Mouse (Mus musculus): ENCODE results near the gene Bag1. TPM values are rescaled to one million over a fixed set of nuclear protein-coding genes. Genes with fewer than 3 reads are reported as not detected.

Bag1 gene
- polyA plus RNA-seq (2021; fragmentation: Nextera tagmentation) = 36.0 and 208 TPM in 2 replicates
- long read RNA-seq, experiment 1, transcript Bag1-202 (7 exons, 1,336 nt) = major isoform, 50 of 57 reads
- long read RNA-seq, experiment 1, partial matches to known transcripts = 3 of 57 reads
- long read RNA-seq, experiment 1, other reads (novel, unspliced or antisense) = 4 of 57 reads
- long read RNA-seq, experiment 2, transcript Bag1-202 (7 exons, 1,336 nt) = major isoform, 26 of 43 reads
- long read RNA-seq, experiment 2, partial matches to known transcripts = 12 of 43 reads
- long read RNA-seq, experiment 2, other reads (novel, unspliced or antisense) = 5 of 43 reads

DNA sequence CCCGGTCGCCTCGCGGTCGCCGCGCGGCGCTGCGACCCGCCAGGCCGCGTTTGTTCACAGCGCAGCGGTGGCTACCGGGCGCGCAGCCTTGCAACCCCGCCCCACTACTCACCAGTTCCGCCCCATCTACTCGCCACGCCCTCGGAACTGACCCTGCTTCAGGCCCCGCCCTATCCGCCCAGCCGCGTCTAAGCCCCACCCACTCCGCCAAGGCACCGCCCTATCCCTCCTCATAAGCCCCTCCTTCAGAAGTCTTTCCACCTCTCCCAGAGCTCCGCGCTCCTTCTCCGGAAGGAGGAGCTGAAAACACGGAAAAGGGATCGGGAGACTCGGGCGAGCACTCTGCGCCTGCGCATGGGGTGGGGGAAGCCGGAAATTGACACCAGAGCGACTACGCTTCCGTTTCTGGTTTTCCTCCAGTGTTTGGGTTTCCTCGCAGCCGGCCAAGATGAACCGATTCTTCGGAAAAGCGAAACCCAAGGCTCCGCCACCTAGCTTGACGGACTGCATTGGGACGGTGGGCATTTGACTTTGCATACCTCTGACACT is at the start of gene Bag1, which contains the start of gene Chmp5:
Gene Bag1, minus strand, starts transcription at position 135 of the 549 bp plus-strand sequence.
Gene Chmp5, plus strand, starts transcription at position 248 of the 549 bp plus-strand sequence.

GRCm38 (mm10) chr4:40970842-40971701 is 23.0 kb upstream of the Bag1 start, which contains the start of gene Nfx1:
TSS of gene Nfx1 (plus strand) at chr4:40970906.

GRCm38 (mm10) chr4:40919785-40920184 is 28.3 kb downstream of the Bag1 start, which contains the start of gene Spink4:
TSS of gene Spink4 (plus strand) at chr4:40920052.

Other genes starting within 250 kb of the Bag1 start
- 23.6 and 30.3 TPM in 2 replicates for gene Aptx, start 245.1 kb downstream of the Bag1 start, polyA plus RNA-seq (2021; fragmentation: Nextera tagmentation)
- gene Dnaja1, start 226.1 kb downstream of the Bag1 start, polyA plus RNA-seq (2021; fragmentation: Nextera tagmentation) = 488 and 536 TPM in 2 replicates
- gene Smu1, start 190.4 kb downstream of the Bag1 start, polyA plus RNA-seq (2021; fragmentation: Nextera tagmentation) = 75.2 and 101 TPM in 2 replicates
- gene B4galt1, start 94.3 kb downstream of the Bag1 start, polyA plus RNA-seq (2021; fragmentation: Nextera tagmentation) = 4.4 and 4.6 TPM in 2 replicates
- gene Spink4, start 28.2 kb downstream of the Bag1 start, polyA plus RNA-seq (2021; fragmentation: Nextera tagmentation) = not detected in 2 replicates
- 154 and 188 TPM in 2 replicates for gene Chmp5, start 113 bp upstream of the Bag1 start, polyA plus RNA-seq (2021; fragmentation: Nextera tagmentation)
- gene Nfx1, start 22.6 kb upstream of the Bag1 start, polyA plus RNA-seq (2021; fragmentation: Nextera tagmentation) = 22.9 and 30.1 TPM in 2 replicates
- not detected in 2 replicates for gene Aqp7, start 99.8 kb upstream of the Bag1 start, polyA plus RNA-seq (2021; fragmentation: Nextera tagmentation)
- gene Aqp3, start 149.9 kb upstream of the Bag1 start, polyA plus RNA-seq (2021; fragmentation: Nextera tagmentation) = not detected in 2 replicates
- 33.7 and 34.9 TPM in 2 replicates for gene Nol6, start 176.2 kb upstream of the Bag1 start, polyA plus RNA-seq (2021; fragmentation: Nextera tagmentation)
- 23.8 and 24.8 TPM in 2 replicates for gene Ube2r2, start 187.4 kb upstream of the Bag1 start, polyA plus RNA-seq (2021; fragmentation: Nextera tagmentation)

Measured in left cerebral cortex, adult 6 months (tissue).